Mouse (Mus musculus): ENCODE data around the gene Pdzph1.

Gene Pdzph1

DNA sequence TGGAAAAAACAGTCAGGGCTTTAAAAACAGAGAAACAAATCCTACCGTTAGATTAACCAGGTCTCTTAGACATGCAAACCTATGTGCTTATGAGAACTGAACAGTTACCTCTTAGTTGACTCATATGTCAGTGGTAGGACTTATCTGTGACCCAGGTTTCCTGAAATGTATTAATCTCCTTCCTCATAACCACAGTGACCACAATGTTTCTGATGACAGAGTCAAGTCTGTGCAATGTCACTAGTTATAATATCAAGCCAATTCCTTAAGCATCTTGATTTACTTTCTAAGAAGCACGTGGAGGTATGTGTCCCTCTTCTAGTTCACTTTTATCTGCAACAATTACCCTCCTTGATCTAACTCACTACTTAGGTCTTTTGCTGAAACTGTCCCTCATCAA lies 68.4 kb downstream of the Pdzph1 start:
- no peak for DNase-seq (ENCODE audit: low spot score)

- no peak for DNase-seq (ENCODE audit: low spot score)
These were observed 71.2 kb downstream of the Pdzph1 start for GRCm38 (mm10) chr17:58919927-58920326.

GRCm38 (mm10) chr17:58919061-58919460 lies 72.1 kb downstream of the Pdzph1 start:
- peak; percentile 88 for DNase-seq (ENCODE audit: low spot score)

DNA sequence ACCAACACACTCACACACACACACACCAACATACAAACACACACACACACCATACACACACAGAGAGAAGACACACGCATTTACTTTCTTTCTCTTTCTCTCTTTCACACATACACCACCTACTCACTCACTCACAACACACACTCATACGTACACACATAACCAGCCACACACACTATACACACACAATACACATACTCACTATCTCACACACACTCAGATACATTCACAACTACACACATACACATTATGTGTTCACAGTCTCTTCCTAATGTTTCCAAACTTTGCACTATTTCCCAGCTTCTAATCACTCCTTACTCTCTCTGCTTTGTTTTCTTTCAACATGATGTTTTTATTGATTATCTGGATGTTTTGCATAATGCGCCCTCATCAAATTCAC lies 72.6 kb downstream of the Pdzph1 start:
- no peak for DNase-seq (ENCODE audit: low spot score)

- DNase-seq (ENCODE audit: low spot score): no peak
These were observed 79.6 kb downstream of the Pdzph1 start for GRCm38 (mm10) chr17:58911564-58911963.

- DNase-seq (ENCODE audit: low spot score): peak; percentile 87
These were observed 82.0 kb downstream of the Pdzph1 start for GRCm38 (mm10) chr17:58909061-58909661.

DNA sequence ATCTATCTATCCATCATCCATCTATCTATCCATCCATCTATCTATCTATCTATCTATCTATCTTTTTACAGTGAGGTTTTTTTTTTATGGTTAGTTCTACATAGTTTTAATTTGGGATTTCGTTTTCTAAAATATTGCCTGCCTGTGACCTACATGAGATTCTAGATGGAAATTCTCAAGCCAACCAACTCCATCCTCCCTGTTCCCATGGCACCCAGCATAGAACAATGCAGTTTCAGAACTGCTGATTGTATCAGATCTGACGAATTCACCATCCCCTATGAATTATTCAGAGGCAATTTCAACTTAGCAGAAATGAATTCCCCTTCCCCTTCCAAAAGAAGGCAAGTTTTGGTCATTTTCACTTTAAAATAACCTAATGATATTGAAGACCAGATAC lies 85.2 kb downstream of the Pdzph1 start:
- DNase-seq (ENCODE audit: low spot score): no peak

- no peak for DNase-seq (ENCODE audit: low spot score)
These were observed 99.5 kb downstream of the Pdzph1 start for GRCm38 (mm10) chr17:58891488-58892210.

- DNase-seq (ENCODE audit: low spot score): peak; percentile 55
These were observed 101.1 kb downstream of the Pdzph1 start for GRCm38 (mm10) chr17:58889905-58890645.

DNA sequence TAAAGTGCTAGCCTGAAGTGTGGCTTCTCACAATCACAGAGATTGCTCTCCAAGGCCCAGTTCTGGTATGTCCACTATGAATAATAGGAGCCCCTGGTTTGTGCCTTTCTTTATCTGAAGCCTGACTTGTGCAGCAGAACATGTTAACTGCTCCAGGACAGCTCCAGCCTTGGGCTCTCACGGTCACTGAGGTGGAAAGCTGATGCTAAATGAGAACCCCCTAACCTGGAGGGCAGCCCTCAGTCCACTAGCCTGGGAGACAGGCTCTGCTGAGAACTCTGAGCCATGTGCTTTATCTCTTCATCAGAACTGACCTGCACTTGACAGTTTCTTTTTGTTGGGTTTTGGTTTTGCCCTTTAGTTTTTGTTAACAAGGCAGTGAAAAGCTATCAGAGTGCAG lies 106.8 kb downstream of the Pdzph1 start:
- no peak for DNase-seq (ENCODE audit: low spot score)

- DNase-seq (ENCODE audit: low spot score): no peak
These were observed 117.8 kb downstream of the Pdzph1 start for GRCm38 (mm10) chr17:58873356-58873755.

DNA sequence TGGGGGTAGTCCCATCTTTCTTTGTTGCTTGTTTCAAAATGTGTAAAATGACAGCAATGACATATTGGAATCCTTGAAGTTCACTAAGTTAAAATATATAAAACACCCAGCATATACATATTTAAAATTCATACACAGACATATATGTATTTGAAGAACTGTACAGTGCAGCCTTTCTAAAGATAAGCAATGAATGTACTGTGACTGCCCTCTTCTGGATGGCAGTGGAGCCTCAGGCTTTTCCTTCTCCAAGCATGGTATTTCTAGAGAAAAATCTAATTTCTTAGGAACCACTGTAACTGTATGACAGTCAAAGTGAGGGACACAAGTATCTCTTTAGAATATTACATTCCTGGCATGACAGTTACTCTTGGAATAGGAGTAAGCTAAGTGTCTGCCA lies 120.4 kb downstream of the Pdzph1 start:
- peak; percentile 26 for DNase-seq (ENCODE audit: low spot score)
